Mouse (Mus musculus) ES-Bruce4 (cell line): ENCODE measurements around the gene Atxn1.

ENCODE experiments used
- CTCF ChIP-seq: IDR thresholded peaks from one replicate; pipeline ENCODE4 v1.8.1; 2011; ENCODE audit warnings: low read depth, low read length
- POLR2A ChIP-seq: IDR thresholded peaks from one replicate; pipeline ENCODE4 v1.8.1; 2011; ENCODE audit warnings: low read length; ENCODE audit not compliant: insufficient read depth

DNA sequence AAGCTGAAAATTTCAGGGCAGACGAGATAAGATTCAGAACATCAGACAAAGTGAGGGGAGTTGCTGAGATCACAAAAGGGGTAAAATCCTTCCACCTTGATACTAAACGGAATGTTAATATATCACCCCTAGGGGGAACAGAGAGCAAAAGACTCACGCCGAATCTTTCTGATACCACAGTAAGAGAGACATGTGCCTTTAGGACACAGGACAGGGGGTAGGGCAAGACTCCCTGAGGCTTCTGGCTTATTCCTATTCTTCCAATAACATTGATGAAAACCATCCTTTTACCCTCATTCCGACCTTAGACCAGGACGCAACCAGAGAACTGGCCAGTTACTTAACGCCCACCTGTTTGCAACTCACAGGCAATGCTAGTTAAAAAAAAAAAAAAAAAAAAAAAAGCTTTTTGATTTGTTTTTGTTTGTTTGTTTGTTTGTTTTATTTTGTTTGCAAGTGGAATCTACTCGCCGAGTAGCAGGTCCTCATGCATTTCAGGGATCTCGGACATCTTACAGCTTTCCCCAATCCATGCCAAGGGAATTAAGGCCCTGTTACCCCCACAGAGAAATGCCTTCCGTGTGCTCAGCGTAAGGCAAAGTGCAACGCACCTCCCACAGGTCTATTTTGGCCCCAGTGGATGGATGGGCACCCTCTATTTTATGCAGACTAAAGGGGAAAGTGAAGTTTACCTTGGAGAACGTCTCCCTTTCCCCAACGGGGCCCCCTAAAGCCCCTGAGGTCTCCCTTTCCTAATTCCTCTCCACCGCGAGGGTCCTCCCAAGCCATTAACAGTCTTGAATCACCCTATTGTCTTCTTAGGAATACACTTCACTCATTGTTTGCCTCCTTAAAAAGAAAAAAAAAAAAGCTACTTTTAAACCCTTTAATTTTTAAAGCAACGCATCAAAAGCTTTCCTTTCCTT lies 157.9 kb downstream of the Atxn1 start:
- TF ChIP-seq POLR2A, result no peak
- TF ChIP-seq CTCF, result no peak
